ENCODE assay signal across 7 mouse cellular contexts in genomic region chr5:107901014-107901615, GRCm38 (mm10). TPM values are rescaled to one million over a fixed set of nuclear protein-coding genes. Genes with fewer than 3 reads are reported as not detected.
DNase-seq lines count a peak whose midpoint lies in the region; ATAC-seq and TF ChIP-seq lines count a peak whose summit lies in the region.

No protein-coding gene starts in this region.

- WGBS in lung, adult 2 months = under 1% methylated on average over 23 of the region's 23 CpGs
- under 1% methylated on average over 23 of the region's 23 CpGs for WGBS in forebrain, embryonic 11.5 days
- WGBS in liver, embryonic 12.5 days (ENCODE audit: insufficient replicate concordance) = 0% methylated on average over 23 of the region's 23 CpGs

- peaks cover 6% of the 10 kb centered on the region; the same call in 1 of the 2 replicates for H3K36me3 ChIP-seq in forebrain, embryonic 11.5 days (ENCODE audit: control insufficient read depth, insufficient read depth, low read length)
- peaks cover 45% of the 10 kb centered on the region for H3K36me3 ChIP-seq in liver, embryonic 12.5 days
- peaks cover 13% of the 10 kb centered on the region for H3K36me3 ChIP-seq in splenic B cell, adult 2 months (ENCODE audit: control insufficient read depth, insufficient read depth, low read length, poor library complexity, severe bottlenecking)

- H3K4me2 ChIP-seq in forebrain, embryonic 11.5 days (ENCODE audit: low read depth, low read length, severe bottlenecking) = peak overlapping the region; percentile 43
- peak overlapping the region; percentile 79 for H3K4me2 ChIP-seq in liver, embryonic 12.5 days

- peaks cover 2% of the 10 kb centered on the region; the same call in 1 of the 2 replicates for H3K4me1 ChIP-seq in lung, adult 2 months (ENCODE audit: control insufficient read depth, insufficient read depth, low read length)
- peaks cover 4% of the 10 kb centered on the region; the same call in 1 of the 2 replicates for H3K4me1 ChIP-seq in forebrain, embryonic 11.5 days (replicated peaks; ENCODE audit: control insufficient read depth, insufficient read depth, low read length)
- peaks cover 30% of the 10 kb centered on the region for H3K4me1 ChIP-seq in liver, embryonic 12.5 days

- H3K4me3 ChIP-seq in lung, adult 2 months (replicated peaks; ENCODE audit: extremely low read depth, low read depth, low read length) = peak overlapping the region; percentile 97
- H3K4me3 ChIP-seq in forebrain, embryonic 11.5 days (ENCODE audit: low read depth, low read length) = peak overlapping the region; percentile 99
- H3K4me3 ChIP-seq in liver, embryonic 12.5 days = peak overlapping the region; percentile 92

- peak overlapping the region; percentile 98 for H3K9ac ChIP-seq in forebrain, embryonic 11.5 days (ENCODE audit: low read length)
- peak overlapping the region; percentile 93 for H3K9ac ChIP-seq in liver, embryonic 12.5 days

- peak overlapping the region; percentile 59; the same call in 1 of the 2 replicates for H3K27ac ChIP-seq in forebrain, embryonic 11.5 days (ENCODE audit: low read depth, low read length)
- peak overlapping the region; percentile 87 for H3K27ac ChIP-seq in liver, embryonic 12.5 days

- no peak for DNase-seq in lung, adult 2 months
- no peak for DNase-seq in lung, adult 18-20 months
- peak; percentile 61 for DNase-seq in R1 (ENCODE audit: low read depth, low spot score)
- DNase-seq in forebrain, embryonic 11.5 days (ENCODE audit: low spot score) = no peak
- DNase-seq in splenic B cell, adult 2 months (ENCODE audit: low read depth, low spot score) = peak; percentile 67
- DNase-seq in cerebellum, postnatal 4 days (ENCODE audit: low spot score in 2 of 2) = no peak

- TF ChIP-seq CTCF in lung, adult 2 months (IDR thresholded peaks at IDR 0.05; ENCODE audit: insufficient read depth, low read length) = no peak

- no peak for TF ChIP-seq POLR2A in lung, adult 2 months (IDR thresholded peaks at IDR 0.05; ENCODE audit: borderline replicate concordance, extremely low read depth, low read depth, low read length)

- no peaks in the 10 kb centered on the region for H3K27me3 ChIP-seq in forebrain, embryonic 11.5 days (ENCODE audit: control insufficient read depth, insufficient read depth, low read length)
- peaks cover 6% of the 10 kb centered on the region; the same call in 1 of the 2 replicates for H3K27me3 ChIP-seq in liver, embryonic 12.5 days (replicated peaks)
- no peaks in the 10 kb centered on the region for H3K27me3 ChIP-seq in splenic B cell, adult 2 months (ENCODE audit: control insufficient read depth, insufficient read depth, low read length, poor library complexity, severe bottlenecking)

- ATAC-seq in forebrain, embryonic 11.5 days (replicated peaks; ENCODE audit: low FRiP score) = peak; percentile 42; the same call in 1 of the 2 replicates
- ATAC-seq in liver, embryonic 12.5 days = peak; percentile 28

- no peaks in the 10 kb centered on the region for H3K9me3 ChIP-seq in forebrain, embryonic 11.5 days (ENCODE audit: control insufficient read depth, low read length)
- H3K9me3 ChIP-seq in liver, embryonic 12.5 days (replicated peaks) = no peaks in the 10 kb centered on the region

RNA-seq across cellular contexts. Expression of gene Rpl5, which starts 0.8 kb away (rescaled TPM):
- polyA plus RNA-seq in lung, adult 2 months (2012; rRNA removed) = 17.2 and 18.8 TPM in 2 replicates
- 83.2 and 84.4 TPM in 2 replicates for polyA plus RNA-seq in forebrain, embryonic 11.5 days (2014; fragmentation: Nextera tagmentation; extraction: Ambion mirVana)
- 58.8 and 59.6 TPM in 2 replicates for polyA plus RNA-seq in liver, embryonic 12.5 days (2016; fragmentation: Nextera tagmentation; extraction: Ambion mirVana)

RNA-seq across cellular contexts. Expression of gene Evi5, which starts 26.2 kb away (rescaled TPM):
- 16.5 and 18.2 TPM in 2 replicates for polyA plus RNA-seq in lung, adult 2 months (2012; rRNA removed)
- 48.6 and 50.7 TPM in 2 replicates for polyA plus RNA-seq in forebrain, embryonic 11.5 days (2014; fragmentation: Nextera tagmentation; extraction: Ambion mirVana)
- 56.5 and 58.5 TPM in 2 replicates for polyA plus RNA-seq in liver, embryonic 12.5 days (2016; fragmentation: Nextera tagmentation; extraction: Ambion mirVana)

Comparison
In these comparisons a context has a peak if more than half of its experiments do, and no peak if none do; other contexts are left out.
1. DNase-seq: peak in R1 (single experiment) and splenic B cell, adult 2 months (single experiment); none in lung, adult 2 months (single experiment), lung, adult 18-20 months (0 of 2), forebrain, embryonic 11.5 days (single experiment) and cerebellum, postnatal 4 days (0 of 2).
2. Peak in every context shown above with its lines, with median percentiles within 50 percentile points of each other: H3K4me3 ChIP-seq.